Mouse (Mus musculus): ENCODE measurements at regions not wholly inside any gene's neighbourhood (a gene's known extent, or its start where the extent isn't known, plus 50 kb on each side); places are given as distances from the start of the nearest gene placed in this dataset.

- TF ChIP-seq CTCF (IDR thresholded peaks at IDR 0.05; ENCODE audit: borderline replicate concordance, insufficient read depth, low read depth, low read length) (no peak), POLR2A (IDR thresholded peaks at IDR 0.05; ENCODE audit: borderline replicate concordance, insufficient read depth, low read length) (no peak)
Observed at GRCm38 (mm10) chr5:64601832-64602231, 201.4 kb upstream of the Klf3 start.
